Mouse (Mus musculus) midbrain, postnatal 0 days (tissue): ENCODE results near the gene Rhox11. TPM values are rescaled to one million over a fixed set of nuclear protein-coding genes. Genes with fewer than 3 reads are reported as not detected.
"Not testable (repeated sequence)": the region's sequence is repeated elsewhere in the genome, so short reads cannot be mapped to it uniquely, and the experiment has no call there.

Source experiments
- ATAC-seq: fragments of 200-750 bp; cut with Nextera tagmentation; 2 replicates; pipeline ENCODE4 v1.8.0; 2017; ENCODE audit warnings: moderate number of reproducible peaks, mild to moderate bottlenecking, moderate TSS enrichment, moderate library complexity; ENCODE audit not compliant: low FRiP score
- DNase-seq: peaks from one replicate; pipeline ENCODE4 v3.0.0-alpha.2; 2015; ENCODE audit warnings: low spot score
- H3K27ac ChIP-seq: fragments of 300-500 bp; sonication (generic); 2 replicates; pipeline ENCODE4 v1.5.1; 2014; ENCODE audit warnings: low read depth, mild to moderate bottlenecking, low read length, mixed read lengths
- H3K27me3 ChIP-seq: fragments of 300-500 bp; sonication (generic); 2 replicates; pipeline ENCODE4 v1.6.1; 2014; ENCODE audit warnings: low read length, control low read depth, mixed read lengths; ENCODE audit not compliant: insufficient read depth
- H3K36me3 ChIP-seq: fragments of 300-500 bp; sonication (generic); 2 replicates; pipeline ENCODE4 v1.6.1; 2014; ENCODE audit warnings: low read length, control low read depth, mixed read lengths; ENCODE audit not compliant: insufficient read depth
- H3K4me1 ChIP-seq: fragments of 300-500 bp; sonication (generic); 2 replicates; pipeline ENCODE4 v1.6.1; 2014; ENCODE audit warnings: mild to moderate bottlenecking, control low read depth, antibody characterized with exemption, low read length, mixed read lengths; ENCODE audit not compliant: insufficient read depth
- H3K4me2 ChIP-seq: fragments of 300-500 bp; sonication (generic); 2 replicates; pipeline ENCODE4 v1.6.1; 2014; ENCODE audit warnings: low read depth, mild to moderate bottlenecking, low read length, mixed read lengths; ENCODE audit not compliant: poor library complexity, severe bottlenecking
- H3K4me3 ChIP-seq: fragments of 300-500 bp; sonication (generic); 2 replicates; pipeline ENCODE4 v1.5.1; 2014; ENCODE audit warnings: low read depth, mild to moderate bottlenecking, low read length, moderate library complexity
- H3K9ac ChIP-seq: fragments of 300-500 bp; sonication (generic); replicated peaks from 2 replicates; pipeline ENCODE4 v1.6.1; 2014; ENCODE audit warnings: mild to moderate bottlenecking, low read length, moderate library complexity, mixed read lengths; ENCODE audit not compliant: poor library complexity, severe bottlenecking
- H3K9me3 ChIP-seq: fragments of 300-500 bp; sonication (generic); 2 replicates; pipeline ENCODE4 v1.6.1; 2016; ENCODE audit warnings: low read length, control low read depth
- CTCF ChIP-seq: IDR thresholded peaks from 2 replicates; pipeline ENCODE4 v1.5.1; 2016; ENCODE audit warnings: antibody characterized with exemption, mild to moderate bottlenecking
- WGBS: fragments of 180-500 bp; shearing (Covaris S2); extraction: QIAGEN DNeasy Blood & Tissue Kit; methylation state at CpG from one replicate; pipeline ENCODE4 v1.1.7; 2014; 5-methylcytosine and 5-hydroxymethylcytosine counted together
- polyA plus RNA-seq: library from polyadenylated mRNA; unstranded; fragments of >200 nt; fragmentation: Nextera tagmentation; extraction: Ambion mirVana; gene quantifications from 2 replicates; pipeline ENCODE4 v1.2.1, GENCODE M21; 2015
- total RNA-seq: library from RNA; depleted of rRNA; stranded (reverse); fragments of >200 nt; gene quantifications from 2 replicates; pipeline ENCODE4 v1.2.3, GENCODE M21; 2014; rRNA removed

Rhox11 gene
- total and polyA plus RNA-seq, 2 experiments from 2014 or later, result not detected

DNA sequence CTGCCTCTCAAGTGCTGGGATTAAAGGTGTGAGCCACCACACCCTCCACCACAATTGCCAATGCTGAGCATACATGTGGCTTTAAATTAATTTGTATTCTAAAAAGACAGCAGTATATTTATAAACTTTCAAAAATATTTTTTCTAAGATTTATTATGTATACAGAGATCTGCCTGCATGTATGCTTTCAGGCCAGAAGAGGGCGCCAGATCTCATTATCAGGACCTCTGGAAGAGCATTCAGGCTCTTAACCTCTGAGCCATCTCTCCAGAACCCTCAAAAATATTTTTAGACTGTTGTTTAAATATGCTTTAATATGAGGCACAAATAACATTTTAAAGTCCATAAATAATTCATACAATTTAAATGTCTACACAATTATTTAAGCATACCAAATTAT is 23.4 kb downstream of the Rhox11 start:
- WGBS, result 0% methylated on average over 1 of the region's 1 CpGs
- H3K27me3 ChIP-seq, result no peaks in the 10 kb centered on the region
- ATAC-seq, result no peak
- H3K4me1 ChIP-seq, result no peaks in the 10 kb centered on the region
- H3K27ac ChIP-seq, result no peak overlapping the region
- H3K36me3 ChIP-seq, result no peaks in the 10 kb centered on the region
- H3K4me2 ChIP-seq, result no peak overlapping the region
- H3K9ac ChIP-seq, result no peak overlapping the region
- TF ChIP-seq CTCF, result peak; percentile 64
- no peak overlapping the region for H3K4me3 ChIP-seq
- H3K9me3 ChIP-seq, result no peaks in the 10 kb centered on the region
- DNase-seq, result peak; percentile 6

DNA sequence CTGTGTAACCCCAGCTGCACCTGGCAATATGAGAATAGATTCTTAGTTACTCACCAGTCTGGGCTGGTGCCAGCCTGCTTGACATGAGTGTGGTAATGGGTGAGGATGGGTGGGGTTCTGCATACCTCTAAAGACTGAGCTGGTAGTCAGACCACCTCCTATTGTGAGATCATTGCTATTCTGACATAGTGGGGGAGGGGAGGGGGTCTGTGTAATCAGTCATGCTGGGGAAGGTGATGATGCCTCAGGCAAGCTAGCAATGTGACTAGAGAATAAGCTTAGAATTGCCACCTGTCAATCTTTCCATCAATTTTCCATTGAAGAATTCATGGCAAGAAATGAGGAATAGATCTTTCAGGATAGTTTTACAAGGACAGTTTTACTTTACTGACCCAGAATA is 41.9 kb downstream of the Rhox11 start, which contains the start of gene Btg1-ps2:
Gene Btg1-ps2, minus strand, starts transcription at position 101 of the 400 bp plus-strand sequence.
- not testable (repeated sequence) for H3K27ac ChIP-seq, H3K27me3 ChIP-seq, H3K4me3 ChIP-seq, H3K9me3 ChIP-seq, H3K36me3 ChIP-seq, ATAC-seq, H3K9ac ChIP-seq, H3K4me2 ChIP-seq, DNase-seq, H3K4me1 ChIP-seq

DNA sequence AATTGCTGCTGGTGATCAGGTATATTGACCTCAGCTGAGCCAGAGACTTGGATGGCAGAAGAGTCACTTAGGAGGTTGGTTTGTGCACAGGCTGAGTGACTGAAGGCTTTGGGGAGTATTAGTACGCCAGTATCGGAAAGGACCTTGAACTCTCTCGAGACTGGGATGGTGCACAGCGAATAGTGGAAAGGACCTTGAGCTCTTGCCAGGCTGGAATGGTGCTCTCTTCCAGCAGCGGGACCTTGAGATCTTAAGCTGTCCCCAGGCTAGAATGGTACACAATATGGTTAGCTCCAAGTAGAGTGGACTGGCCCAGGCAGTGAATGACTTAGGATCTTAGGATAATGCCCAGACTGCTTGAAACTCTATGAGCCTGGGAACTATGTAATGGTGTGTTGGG is 45.3 kb downstream of the Rhox11 start:
- DNase-seq (no peak), ATAC-seq (no peak)
- no peak for TF ChIP-seq CTCF
- WGBS, result 94% methylated on average over 5 of the region's 5 CpGs
- Histone ChIP-seq H3K4me3 (no peak overlapping the region), H3K27me3 (no peaks in the 10 kb centered on the region), H3K4me2 (no peak overlapping the region), H3K4me1 (no peaks in the 10 kb centered on the region), H3K9me3 (no peaks in the 10 kb centered on the region), H3K27ac (no peak overlapping the region), H3K36me3 (no peaks in the 10 kb centered on the region), H3K9ac (no peak overlapping the region)

DNA sequence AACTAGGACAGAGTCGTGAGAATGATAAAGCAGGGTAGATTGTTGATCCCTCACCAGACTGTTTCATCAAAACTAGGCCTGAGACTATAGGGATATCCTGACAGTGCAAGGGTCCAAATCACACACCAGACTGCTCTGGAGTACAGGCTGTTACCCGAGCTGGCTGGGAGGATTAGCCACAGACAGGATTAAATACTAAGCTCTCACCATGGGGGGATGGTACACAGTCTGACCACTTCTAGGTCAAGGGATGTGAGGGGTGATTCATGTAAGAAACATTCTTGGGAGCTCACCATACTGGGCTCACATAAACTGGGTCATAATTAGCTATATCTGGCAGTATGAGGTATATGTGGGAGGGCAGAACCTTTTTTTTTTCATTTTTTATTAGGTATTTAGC is 51.1 kb downstream of the Rhox11 start:
- no peaks in the 10 kb centered on the region for H3K4me1 ChIP-seq
- no peak for DNase-seq
- no peak overlapping the region for H3K27ac ChIP-seq
- H3K36me3 ChIP-seq, result no peaks in the 10 kb centered on the region
- H3K27me3 ChIP-seq, result no peaks in the 10 kb centered on the region
- H3K4me3 ChIP-seq, result no peak overlapping the region
- no peaks in the 10 kb centered on the region for H3K9me3 ChIP-seq
- no peak overlapping the region for H3K9ac ChIP-seq
- no peak for ATAC-seq
- WGBS, result 50% methylated on average over 2 of the region's 2 CpGs
- TF ChIP-seq CTCF, result no peak
- no peak overlapping the region for H3K4me2 ChIP-seq

Other genes with a start within 250 kb of the Rhox11 start
- not detected in 2 replicates for gene Rhox8, start 206.2 kb downstream of the Rhox11 start, total RNA-seq
- gene Rhox8, start 206.2 kb downstream of the Rhox11 start, polyA plus RNA-seq, result not detected in 2 replicates
- not detected in 2 replicates for gene Rhox7b, start 187.9 kb downstream of the Rhox11 start, total RNA-seq
- not detected in 2 replicates for gene Rhox7b, start 187.9 kb downstream of the Rhox11 start, polyA plus RNA-seq
- not detected in 2 replicates for gene Rhox9, start 183.4 kb downstream of the Rhox11 start, total RNA-seq
- not detected in 2 replicates for gene Rhox9, start 183.4 kb downstream of the Rhox11 start, polyA plus RNA-seq
- gene Btg1-ps1, start 66.3 kb downstream of the Rhox11 start, total RNA-seq, result not detected in 2 replicates
- not detected in 2 replicates for gene Btg1-ps1, start 66.3 kb downstream of the Rhox11 start, polyA plus RNA-seq
- not detected in 2 replicates for gene Btg1-ps2, start 42.0 kb downstream of the Rhox11 start, total RNA-seq
- not detected in 2 replicates for gene Btg1-ps2, start 42.0 kb downstream of the Rhox11 start, polyA plus RNA-seq
- not detected in 2 replicates for gene Rhox10, start 18.7 kb downstream of the Rhox11 start, total RNA-seq
- gene Rhox10, start 18.7 kb downstream of the Rhox11 start, polyA plus RNA-seq, result not detected in 2 replicates
- gene Rhox12, start 25.8 kb upstream of the Rhox11 start, total RNA-seq, result not detected in 2 replicates
- not detected in 2 replicates for gene Rhox12, start 25.8 kb upstream of the Rhox11 start, polyA plus RNA-seq
- gene Rhox13, start 36.1 kb upstream of the Rhox11 start, total RNA-seq, result not detected in 2 replicates
- gene Rhox13, start 36.1 kb upstream of the Rhox11 start, polyA plus RNA-seq, result not detected in 2 replicates
- 27.3 and 33.0 TPM in 2 replicates for gene Zbtb33, start 104.7 kb upstream of the Rhox11 start, total RNA-seq
- 3.3 and 3.7 TPM in 2 replicates for gene Zbtb33, start 104.7 kb upstream of the Rhox11 start, polyA plus RNA-seq
- 26.5 and 29.3 TPM in 2 replicates for gene Tmem255a, start 167.3 kb upstream of the Rhox11 start, total RNA-seq
- gene Tmem255a, start 167.3 kb upstream of the Rhox11 start, polyA plus RNA-seq, result 25.5 and 27.8 TPM in 2 replicates
- gene Atp1b4, start 231.0 kb upstream of the Rhox11 start, total RNA-seq, result not detected in 2 replicates
- gene Atp1b4, start 231.0 kb upstream of the Rhox11 start, polyA plus RNA-seq, result not detected in 2 replicates